Mouse (Mus musculus) kidney, adult 11 months (tissue): ENCODE results near the gene Cnr2.
"Not testable (repeated sequence)": the region's sequence is repeated elsewhere in the genome, so short reads cannot be mapped to it uniquely, and the experiment has no call there.

Experiments used
- DNase-seq: peaks from one replicate; pipeline ENCODE4 v3.0.0; 2022

Gene Cnr2

GRCm38 (mm10) chr4:135938858-135939257 is 43.7 kb downstream of the Cnr2 start:
- no peak for DNase-seq

GRCm38 (mm10) chr4:135941026-135941425 is 45.8 kb downstream of the Cnr2 start:
- DNase-seq, result not testable (repeated sequence)

- no peak for DNase-seq
These were observed 47.0 kb downstream of the Cnr2 start for GRCm38 (mm10) chr4:135942193-135942592.

- no peak for DNase-seq
These were observed 48.2 kb downstream of the Cnr2 start for GRCm38 (mm10) chr4:135943389-135943788.

GRCm38 (mm10) chr4:135945706-135946105 is 50.5 kb downstream of the Cnr2 start:
- DNase-seq, result no peak

GRCm38 (mm10) chr4:135946278-135946658 is 51.1 kb downstream of the Cnr2 start, which contains the start of gene Hmgcl:
TSS of gene Hmgcl (plus strand) at chr4:135946448.
- DNase-seq, result peak; percentile 94

- DNase-seq, result peak; percentile 19
These were observed 51.6 kb downstream of the Cnr2 start for GRCm38 (mm10) chr4:135946659-135947301.

GRCm38 (mm10) chr4:135948142-135948541 is 52.9 kb downstream of the Cnr2 start:
- DNase-seq, result no peak

GRCm38 (mm10) chr4:135949475-135949874 is 54.3 kb downstream of the Cnr2 start:
- DNase-seq, result peak; percentile 33

GRCm38 (mm10) chr4:135949911-135950310 is 54.7 kb downstream of the Cnr2 start:
- peak; percentile 45 for DNase-seq

- DNase-seq, result no peak
These were observed 55.2 kb downstream of the Cnr2 start for GRCm38 (mm10) chr4:135950365-135950764.

- DNase-seq, result no peak
These were observed 56.3 kb downstream of the Cnr2 start for GRCm38 (mm10) chr4:135951505-135951904.

- DNase-seq, result no peak
These were observed 58.0 kb downstream of the Cnr2 start for GRCm38 (mm10) chr4:135953179-135953578.

- peak; percentile 48 for DNase-seq
These were observed 59.0 kb downstream of the Cnr2 start for GRCm38 (mm10) chr4:135954241-135954640.

GRCm38 (mm10) chr4:135955886-135956285 is 60.7 kb downstream of the Cnr2 start:
- DNase-seq, result no peak

- peak; percentile 90 for DNase-seq
These were observed 63.2 kb downstream of the Cnr2 start for GRCm38 (mm10) chr4:135958354-135958753.

- DNase-seq, result peak; percentile 74
These were observed 65.5 kb downstream of the Cnr2 start for GRCm38 (mm10) chr4:135960717-135961116.

GRCm38 (mm10) chr4:135961709-135962108 is 66.5 kb downstream of the Cnr2 start:
- DNase-seq, result peak; percentile 22

- DNase-seq, result no peak
These were observed 67.0 kb downstream of the Cnr2 start for GRCm38 (mm10) chr4:135962198-135962597.

- no peak for DNase-seq
These were observed 67.8 kb downstream of the Cnr2 start for GRCm38 (mm10) chr4:135962946-135963345.

- peak; percentile 93 for DNase-seq
These were observed 68.4 kb downstream of the Cnr2 start, which contains the start of gene Gale for GRCm38 (mm10) chr4:135963457-135964193. TSS of gene Gale (plus strand) at chr4:135963727.

- peak; percentile 87 for DNase-seq
These were observed 69.2 kb downstream of the Cnr2 start for GRCm38 (mm10) chr4:135964426-135964825.

GRCm38 (mm10) chr4:135965113-135965512 is 69.9 kb downstream of the Cnr2 start:
- no peak for DNase-seq

- no peak for DNase-seq
These were observed 71.1 kb downstream of the Cnr2 start for GRCm38 (mm10) chr4:135966283-135966682.
